Mouse (Mus musculus) c-Kit-positive CD71-positive TER-119-positive erythroid progenitor cells, embryonic 14.5 days (primary cell): ENCODE results near the gene 2210016F16Rik.
"Not testable (repeated sequence)": the region's sequence is repeated elsewhere in the genome, so short reads cannot be mapped to it uniquely, and the experiment has no call there.

ENCODE experiments used
- DNase-seq: peaks from one replicate; pipeline ENCODE4 v3.0.0-alpha.2; 2013; ENCODE audit warnings: low spot score

The 2210016F16Rik gene

DNA sequence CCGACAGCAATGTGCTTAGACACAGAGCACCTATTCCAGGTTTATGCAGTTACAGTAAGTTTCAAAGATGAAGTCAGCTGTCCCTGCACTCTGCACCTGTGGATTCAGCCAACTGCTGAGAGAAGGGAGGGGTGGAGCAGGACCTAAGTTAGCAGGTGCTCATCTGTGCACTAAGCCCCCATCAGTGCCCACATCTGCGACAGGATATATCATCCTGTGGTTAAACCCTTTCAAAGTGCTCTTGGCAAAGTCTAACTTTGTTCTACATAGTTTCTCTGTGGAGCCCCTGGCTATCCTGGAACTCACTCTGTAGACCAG lies 11.9 kb downstream of the 2210016F16Rik start:
- DNase-seq = no peak

- DNase-seq = no peak
These were observed 12.5 kb downstream of the 2210016F16Rik start for GRCm38 (mm10) chr13:58372278-58373152.

DNA sequence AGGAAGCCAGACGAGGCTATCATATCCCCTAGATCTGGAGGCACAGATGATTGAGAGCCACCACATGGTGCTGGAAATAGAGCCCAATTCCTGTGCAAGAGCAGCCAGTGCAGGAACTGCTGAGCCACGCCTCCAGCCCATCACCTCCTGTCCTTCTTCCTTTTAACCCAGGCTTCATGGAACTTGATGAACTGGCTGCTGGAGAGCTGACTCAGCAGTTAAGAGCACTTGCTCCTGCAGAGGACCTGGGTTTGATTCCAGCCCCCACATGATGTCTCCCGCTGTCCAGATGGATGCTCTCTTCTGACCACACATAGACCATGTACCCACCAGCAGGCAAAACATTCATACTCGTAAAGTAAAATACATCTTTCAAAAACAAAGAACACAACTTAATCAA lies 16.2 kb downstream of the 2210016F16Rik start:
- no peak for DNase-seq

DNA sequence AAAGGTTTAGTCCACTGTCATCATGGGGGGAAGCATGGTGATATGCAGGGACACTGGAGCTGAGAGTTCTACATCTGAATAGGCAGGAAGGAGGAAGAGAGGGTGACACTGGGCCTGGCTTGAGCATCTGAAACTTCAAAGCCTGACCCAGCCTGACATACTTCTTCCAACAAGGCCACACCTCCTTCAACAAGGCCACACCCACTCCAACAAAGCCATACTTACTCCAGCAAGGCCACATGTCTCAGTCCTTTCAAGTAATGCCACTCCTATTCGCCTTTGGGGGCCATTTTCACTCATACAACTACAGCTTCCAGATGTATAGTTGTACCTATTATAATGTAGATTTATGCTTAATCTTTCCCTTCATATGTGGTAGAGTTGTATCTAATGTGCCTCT lies 17.4 kb downstream of the 2210016F16Rik start:
- no peak for DNase-seq

- DNase-seq = no peak
These were observed 18.7 kb downstream of the 2210016F16Rik start for GRCm38 (mm10) chr13:58366373-58366772.

- DNase-seq = not testable (repeated sequence)
These were observed 19.8 kb downstream of the 2210016F16Rik start for GRCm38 (mm10) chr13:58365179-58365578.

DNA sequence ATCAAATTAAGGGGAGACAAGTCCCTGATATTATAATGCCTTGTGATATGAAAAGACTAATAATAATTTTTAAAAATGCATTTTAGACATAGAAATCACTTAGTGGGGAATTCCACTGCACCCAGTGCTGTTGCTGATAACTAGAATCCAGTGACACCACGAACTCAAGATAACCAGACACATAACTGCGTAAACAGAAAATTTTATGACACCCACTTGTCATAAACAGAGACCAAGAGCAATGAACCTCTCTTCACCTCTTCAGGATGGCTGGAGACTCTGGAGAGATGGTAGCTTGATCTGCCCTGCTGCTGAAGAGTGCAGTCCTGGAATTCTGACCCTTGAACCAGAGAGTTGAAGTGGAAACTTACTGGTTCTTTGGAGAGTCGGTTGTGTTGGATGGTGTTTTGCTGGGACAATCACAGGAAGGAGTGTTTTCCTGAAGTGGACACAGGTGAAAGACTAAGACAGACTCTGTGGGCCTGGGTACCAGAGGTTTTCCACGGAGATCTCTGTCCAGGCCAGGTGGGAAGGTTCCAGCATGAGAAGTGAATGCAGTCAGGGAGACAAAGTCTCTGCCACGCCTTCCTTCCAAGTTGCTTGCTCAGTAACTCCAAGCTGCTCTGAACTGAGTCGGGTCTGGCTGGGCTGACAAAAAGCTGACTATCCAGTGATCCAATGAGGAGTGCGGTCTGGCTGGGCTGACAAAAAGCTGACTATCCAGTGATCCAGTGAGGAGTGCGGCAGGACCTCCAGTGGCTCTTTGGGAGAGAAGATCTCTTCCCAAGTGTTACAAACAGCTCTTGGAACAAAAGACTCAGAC lies 20.5 kb downstream of the 2210016F16Rik start:
- no peak for DNase-seq

- DNase-seq = no peak
These were observed 25.7 kb downstream of the 2210016F16Rik start for GRCm38 (mm10) chr13:58359304-58359653.

GRCm38 (mm10) chr13:58358629-58359303 lies 26.3 kb downstream of the 2210016F16Rik start, which contains the start of gene Kif27:
Gene Kif27, minus strand, starts transcription at chr13:58359122.
- DNase-seq = peak; percentile 92

GRCm38 (mm10) chr13:58352996-58353395 lies 32.0 kb downstream of the 2210016F16Rik start:
- DNase-seq = no peak

GRCm38 (mm10) chr13:58350606-58351005 lies 34.4 kb downstream of the 2210016F16Rik start:
- no peak for DNase-seq

- DNase-seq = no peak
These were observed 40.5 kb downstream of the 2210016F16Rik start for GRCm38 (mm10) chr13:58344505-58344904.

GRCm38 (mm10) chr13:58337456-58337855 lies 47.6 kb downstream of the 2210016F16Rik start:
- no peak for DNase-seq

DNA sequence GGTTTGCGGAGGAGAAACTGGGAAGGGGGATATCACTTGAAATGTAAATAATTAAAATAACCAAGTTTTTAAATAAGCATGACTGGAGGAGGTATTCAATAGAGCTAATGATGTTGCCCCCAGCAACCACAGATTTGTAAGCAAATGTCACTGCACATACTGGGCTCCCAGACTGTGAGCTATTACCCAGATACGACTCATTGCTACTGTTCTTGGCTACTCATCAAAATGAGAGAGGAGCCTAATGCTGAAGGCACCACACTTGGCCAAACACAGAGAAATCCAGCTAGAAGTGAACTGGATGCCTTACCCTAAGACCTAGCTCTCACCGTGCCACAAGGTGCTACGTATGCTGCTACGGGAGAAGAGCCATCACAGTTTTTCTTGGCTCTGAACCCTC lies 50.9 kb downstream of the 2210016F16Rik start:
- DNase-seq = no peak
